Mouse (Mus musculus) Patski (cell line): ENCODE data around the gene Pknox1. TPM values are rescaled to one million over a fixed set of nuclear protein-coding genes. Genes with fewer than 3 reads are reported as not detected.

Experiments used
- ATAC-seq: fragments of 100-300 bp; one replicate; pipeline ENCODE4 v1.8.0; 2021
- CTCF ChIA-PET: fragments of 350-600 bp; sonication (Branson Sonifier 250); formaldehyde crosslinking; loops from one replicate; lab custom pipeline; 2022; ENCODE audit warnings: inconsistent platforms; lab: Charles Lee
- POLR2A ChIA-PET: fragments of 350-600 bp; sonication (Branson Sonifier 250); formaldehyde crosslinking; loops from one replicate; lab custom pipeline; 2022; ENCODE audit warnings: antibody characterized with exemption, inconsistent platforms; lab: Charles Lee
- DNase-seq: peaks from one replicate; pipeline ENCODE4 v3.0.0-alpha.2; 2011; ENCODE audit warnings: low read depth, low spot score
- H3K27me3 ChIP-seq: fragments of 371-371 bp; one replicate; pipeline ENCODE4 v1.5.1; 2021
- CTCF ChIP-seq: fragments of 100-300 bp; IDR thresholded peaks from one replicate; pipeline ENCODE4 v1.5.1; 2021
- in situ Hi-C: fragments of 300-500 bp; cut with MboI; formaldehyde crosslinking; loops from 3 replicates; pipeline ENCODE4 v1.11.1; 2018; ENCODE audit warnings: low pct_unique_long_range_greater_than_20kb, mixed read lengths
- polyA plus RNA-seq: library from polyadenylated mRNA; unstranded; gene quantifications from one replicate; pipeline ENCODE4 v1.2.3, GENCODE M21; 2021

The Pknox1 gene
- polyA plus RNA-seq, 1 experiment from 2014 or later: 17.8 TPM

GRCm38 (mm10) chr17:31642331-31642730 lies 77.8 kb downstream of the Pknox1 start:
- in situ Hi-C loops: no loop called here
- ChIA-PET CTCF (no interaction called here), POLR2A (no interaction called here)
- H3K27me3 ChIP-seq: no peaks in the 10 kb centered on the region
- DNase-seq: no peak
- TF ChIP-seq CTCF: no peak
- no peak for ATAC-seq

- in situ Hi-C loops: no loop called here
- TF ChIP-seq CTCF: no peak
- ATAC-seq (no peak), DNase-seq (no peak)
- ChIA-PET POLR2A (no interaction called here), CTCF (no interaction called here)
- no peaks in the 10 kb centered on the region for H3K27me3 ChIP-seq
Measured at GRCm38 (mm10) chr17:31642913-31643312, 78.4 kb downstream of the Pknox1 start.

- ChIA-PET CTCF (no interaction called here), POLR2A (no interaction called here)
- no peaks in the 10 kb centered on the region for H3K27me3 ChIP-seq
- DNase-seq: no peak
- in situ Hi-C loops: no loop called here
- no peak for TF ChIP-seq CTCF
- no peak for ATAC-seq
Measured at GRCm38 (mm10) chr17:31646199-31647002, 81.9 kb downstream of the Pknox1 start.

GRCm38 (mm10) chr17:31652152-31652551 lies 87.6 kb downstream of the Pknox1 start:
- H3K27me3 ChIP-seq: no peaks in the 10 kb centered on the region
- ATAC-seq: no peak
- POLR2A ChIA-PET: no interaction called here
- CTCF ChIA-PET: no interaction called here
- TF ChIP-seq CTCF: no peak
- DNase-seq: no peak
- in situ Hi-C loops: no loop called here

GRCm38 (mm10) chr17:31653277-31653676 lies 88.7 kb downstream of the Pknox1 start:
- in situ Hi-C loops: no loop called here
- no peak for DNase-seq
- TF ChIP-seq CTCF: no peak
- H3K27me3 ChIP-seq: no peaks in the 10 kb centered on the region
- POLR2A ChIA-PET: no interaction called here
- no peak for ATAC-seq
- CTCF ChIA-PET: no interaction called here

GRCm38 (mm10) chr17:31655366-31655765 lies 90.8 kb downstream of the Pknox1 start:
- peak; percentile 36 for ATAC-seq

GRCm38 (mm10) chr17:31656682-31657081 lies 92.1 kb downstream of the Pknox1 start:
- DNase-seq: no peak
- no peak for TF ChIP-seq CTCF
- ChIA-PET CTCF (no interaction called here), POLR2A (no interaction called here)
- in situ Hi-C loops: no loop called here
- no peak for ATAC-seq
- H3K27me3 ChIP-seq: no peaks in the 10 kb centered on the region

More at GRCm38 (mm10) chr17:31655366-31655765, 90.8 kb downstream of the Pknox1 start:
- no peaks in the 10 kb centered on the region for H3K27me3 ChIP-seq
- CTCF ChIA-PET: interaction anchor here (1.0 to 1.3 kb wide), 2 partner anchors 44 to 136 kb away, joined by 3 read pairs; partner anchors contain the start of gene Wdr4
- DNase-seq: peak; percentile 34
- in situ Hi-C loops: no loop called here
- no peak for TF ChIP-seq CTCF
- POLR2A ChIA-PET: interaction anchor here (0.9 to 1.3 kb wide), 3 partner anchors 84 to 127 kb away, joined by 3 read pairs; no protein-coding TSS in a partner anchor

Other genes with a start within 250 kb of the Pknox1 start
- not detected for gene Pde9a, start 178.5 kb upstream of the Pknox1 start, polyA plus RNA-seq
- 28.9 TPM for gene Wdr4, start 44.8 kb upstream of the Pknox1 start, polyA plus RNA-seq
- gene Ndufv3, start 44.6 kb upstream of the Pknox1 start, polyA plus RNA-seq: 246 TPM
- gene Cbs, start 72.5 kb downstream of the Pknox1 start, polyA plus RNA-seq: 17.4 TPM
- 167 TPM for gene U2af1, start 94.2 kb downstream of the Pknox1 start, polyA plus RNA-seq
- gene Cryaa, start 113.1 kb downstream of the Pknox1 start, polyA plus RNA-seq: not detected